Comparison of ENCODE assay signal across 15 mouse cellular contexts in genomic region chr8:116096666-116097065, GRCm38 (mm10).
A peak's percentile ranks its signal among the peaks of the same experiment; 100 is the strongest.
DNase-seq lines count a peak whose midpoint lies in the region; ATAC-seq and TF ChIP-seq lines count a peak whose summit lies in the region.
"Had no signal": no experiment of that assay in that cellular context is flagged by ENCODE, and none has a peak within 500 bp of the region (broad histone marks: within the 10 kb centered on the region; RNA-seq: fewer than 3 reads in every experiment).

No protein-coding gene starts in this region.

- no peak overlapping the region for H3K9ac ChIP-seq in intestine, embryonic 15.5 days
- H3K9ac ChIP-seq in intestine, postnatal 0 days (ENCODE audit: low read depth, low read length) = no peak overlapping the region
- H3K9ac ChIP-seq: embryonic facial prominence, embryonic 15.5 days; liver, embryonic 13.5 days had no signal

- H3K4me3 ChIP-seq in intestine, embryonic 15.5 days (replicated peaks) = no peak overlapping the region
- H3K4me3 ChIP-seq in intestine, postnatal 0 days (ENCODE audit: low read depth, low read length) = no peak overlapping the region
- H3K4me3 ChIP-seq: embryonic facial prominence, embryonic 15.5 days; heart, embryonic 10.5 days; liver, embryonic 13.5 days had no signal

- intact Hi-C loops in left cerebral cortex, postnatal 10 days (cut with DNase I) = no loop called here

- TF ChIP-seq CTCF in intestine, postnatal 0 days (IDR thresholded peaks at IDR 0.05; ENCODE audit: low read depth) = no peak

- no peak overlapping the region for H3K4me2 ChIP-seq in intestine, embryonic 15.5 days (replicated peaks)
- no peak overlapping the region for H3K4me2 ChIP-seq in intestine, postnatal 0 days (replicated peaks; ENCODE audit: low read depth)
- H3K4me2 ChIP-seq: embryonic facial prominence, embryonic 15.5 days; liver, embryonic 13.5 days had no signal

- 22% methylated on average over 3 of the region's 3 CpGs for WGBS in intestine, embryonic 15.5 days
- 19% methylated on average over 3 of the region's 3 CpGs for WGBS in intestine, postnatal 0 days

- peak; percentile 66 for DNase-seq in 3T3-L1 (ENCODE audit: low read depth, low spot score)
- peak; percentile 22 for DNase-seq in adrenal gland, postnatal 14 days
- DNase-seq in kidney, postnatal 14 days = peak; percentile 64
- no peak for DNase-seq in left cerebral cortex, postnatal 10 days (ENCODE audit: extremely low spot score in 1 of 2, low spot score in 2 of 2)
- DNase-seq: cerebellum, postnatal 36 days; gastrocnemius, postnatal 10 days; heart, postnatal 36 days; liver, embryonic 13.5 days had no signal

- ATAC-seq in intestine, embryonic 15.5 days = peak; percentile 73
- ATAC-seq in intestine, postnatal 0 days = no peak
- no peak for ATAC-seq in erythroblast, adult 5-6 weeks (replicated peaks; ENCODE audit: low FRiP score, poor library complexity, severe bottlenecking)
- no peak for ATAC-seq in frontal cortex, adult (ENCODE audit: low TSS enrichment)
- ATAC-seq: forebrain, embryonic 16.5 days had no signal

- H3K27ac ChIP-seq in intestine, embryonic 15.5 days = no peak overlapping the region
- no peak overlapping the region for H3K27ac ChIP-seq in intestine, postnatal 0 days (ENCODE audit: low read depth, low read length)
- H3K27ac ChIP-seq: embryonic facial prominence, embryonic 15.5 days; heart, embryonic 10.5 days; liver, embryonic 13.5 days had no signal

- H3K36me3 ChIP-seq in intestine, embryonic 15.5 days = no peaks in the 10 kb centered on the region
- H3K36me3 ChIP-seq in intestine, postnatal 0 days (ENCODE audit: control insufficient read depth, insufficient read depth) = no peaks in the 10 kb centered on the region
- H3K36me3 ChIP-seq: embryonic facial prominence, embryonic 15.5 days; heart, embryonic 10.5 days; liver, embryonic 13.5 days had no signal

- no peaks in the 10 kb centered on the region for H3K9me3 ChIP-seq in intestine, embryonic 15.5 days
- no peaks in the 10 kb centered on the region for H3K9me3 ChIP-seq in intestine, postnatal 0 days (ENCODE audit: control insufficient read depth)
- H3K9me3 ChIP-seq: embryonic facial prominence, embryonic 15.5 days; heart, embryonic 10.5 days; liver, embryonic 13.5 days had no signal

- no peaks in the 10 kb centered on the region for H3K27me3 ChIP-seq in intestine, embryonic 15.5 days (replicated peaks)
- no peaks in the 10 kb centered on the region for H3K27me3 ChIP-seq in intestine, postnatal 0 days (replicated peaks; ENCODE audit: control insufficient read depth, insufficient read depth, low read length)
- H3K27me3 ChIP-seq: embryonic facial prominence, embryonic 15.5 days; liver, embryonic 13.5 days had no signal

- H3K4me1 ChIP-seq in intestine, embryonic 15.5 days (replicated peaks) = no peaks in the 10 kb centered on the region
- peaks cover 6% of the 10 kb centered on the region; the same call in 1 of the 2 replicates for H3K4me1 ChIP-seq in intestine, postnatal 0 days (replicated peaks; ENCODE audit: control insufficient read depth, insufficient read depth, low read length)
- H3K4me1 ChIP-seq: liver, embryonic 13.5 days had no signal

Comparison
In these comparisons a context has a peak if more than half of its experiments do, and no peak if none do; other contexts are left out.
1. DNase-seq: peak in 3T3-L1 (single experiment), adrenal gland, postnatal 14 days (single experiment) and kidney, postnatal 14 days (single experiment); none in left cerebral cortex, postnatal 10 days (0 of 2).